ENCODE assay signal across 8 mouse cellular contexts in the genomic region with DNA sequence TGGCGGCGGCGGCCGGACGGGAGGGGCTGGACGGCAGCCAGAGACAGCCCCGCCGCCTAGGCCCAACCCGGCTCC. TPM values are rescaled to one million over a fixed set of nuclear protein-coding genes. Genes with fewer than 3 reads are reported as not detected.
A peak's percentile ranks its signal among the peaks of the same experiment; 100 is the strongest.
DNase-seq lines count a peak whose midpoint lies in the region; ATAC-seq lines count a peak whose summit lies in the region.

Gene Setd3 (minus strand): TSS at position 69 of the 75 bp plus-strand sequence.

- peak within 1 kb of the TSS; percentile 97 for H3K9ac ChIP-seq in kidney, embryonic 14.5 days (ENCODE audit: low read depth, low read length)
- peak within 1 kb of the TSS; percentile 82 for H3K9ac ChIP-seq in intestine, embryonic 15.5 days

- H3K27me3 ChIP-seq in kidney, embryonic 14.5 days (ENCODE audit: control insufficient read depth, insufficient read depth, low read length): no peaks in the 10 kb centered on the region
- no peaks in the 10 kb centered on the region for H3K27me3 ChIP-seq in intestine, embryonic 15.5 days (replicated peaks)

- peaks cover 27% of the 10 kb centered on the region for H3K4me1 ChIP-seq in kidney, embryonic 14.5 days (ENCODE audit: control insufficient read depth, insufficient read depth, low read length)
- peaks cover 18% of the 10 kb centered on the region for H3K4me1 ChIP-seq in intestine, embryonic 15.5 days (replicated peaks)

- 0% methylated on average over 3 of the region's 9 CpGs for WGBS in kidney, embryonic 14.5 days
- 0% methylated on average over 4 of the region's 9 CpGs for WGBS in intestine, embryonic 15.5 days

- H3K4me2 ChIP-seq in kidney, embryonic 14.5 days (replicated peaks; ENCODE audit: low read depth, low read length): peak within 1 kb of the TSS; percentile 86
- peak within 1 kb of the TSS; percentile 70 for H3K4me2 ChIP-seq in intestine, embryonic 15.5 days (replicated peaks)

- peaks cover 20% of the 10 kb centered on the region for H3K36me3 ChIP-seq in kidney, embryonic 14.5 days (ENCODE audit: control insufficient read depth, insufficient read depth, low read length)
- H3K36me3 ChIP-seq in intestine, embryonic 15.5 days: 0 out of 2 replicates have a peak, but pooled peaks cover 8% of the 10 kb centered on the region

- DNase-seq in kidney, adult 11 months: no peak
- no peak for DNase-seq in adrenal gland, postnatal 25 days
- DNase-seq in gastrocnemius, postnatal 14 days: no peak
- no peak for DNase-seq in frontal cortex, postnatal 14 days (ENCODE audit: low spot score in 2 of 2)
- DNase-seq in testis, postnatal 10 days (ENCODE audit: low spot score): no peak

- no peaks in the 10 kb centered on the region for H3K9me3 ChIP-seq in kidney, embryonic 14.5 days (ENCODE audit: control insufficient read depth, low read length)
- H3K9me3 ChIP-seq in intestine, embryonic 15.5 days: no peaks in the 10 kb centered on the region

- intact Hi-C loops in gastrocnemius, postnatal 14 days (cut with DNase I; ENCODE audit: low total_unique reads): no loop called here

- peak within 1 kb of the TSS; percentile 98 for H3K4me3 ChIP-seq in kidney, embryonic 14.5 days (ENCODE audit: low read length)
- peak within 1 kb of the TSS; percentile 75 for H3K4me3 ChIP-seq in intestine, embryonic 15.5 days (replicated peaks)

- no peak for ATAC-seq in kidney, embryonic 14.5 days (ENCODE audit: low FRiP score, low TSS enrichment)
- ATAC-seq in intestine, embryonic 15.5 days: no peak
- no peak for ATAC-seq in megakaryocyte-erythroid progenitor cell, adult 5-6 weeks (replicated peaks; ENCODE audit: low FRiP score, low TSS enrichment, poor library complexity, severe bottlenecking)

- H3K27ac ChIP-seq in kidney, embryonic 14.5 days (ENCODE audit: low read depth, low read length): peak within 1 kb of the TSS; percentile 74
- H3K27ac ChIP-seq in intestine, embryonic 15.5 days: peak within 1 kb of the TSS; percentile 89

RNA-seq across cellular contexts. Expression of gene Setd3, which starts in this region (rescaled TPM):
- polyA plus RNA-seq in kidney, embryonic 14.5 days (2014; fragmentation: Nextera tagmentation; extraction: Ambion mirVana): 49.4 and 77.7 TPM in 2 replicates
- total RNA-seq in adrenal gland, postnatal 25 days (2021): 122 and 130 TPM in 2 replicates
- 10 to 100 TPM; 69.6 to 75.0 TPM for total RNA-seq in gastrocnemius, postnatal 14 days (2021)
- 91.7 and 97.9 TPM in 2 replicates for polyA plus RNA-seq in intestine, embryonic 15.5 days (2015; fragmentation: Nextera tagmentation; extraction: Ambion mirVana)
- 58.0 and 66.0 TPM in 2 replicates for total RNA-seq in megakaryocyte-erythroid progenitor cell, adult 5-6 weeks (2014; fragmentation: Nextera tagmentation)
- 83.4 and 118 TPM in 2 replicates for total RNA-seq in megakaryocyte-erythroid progenitor cell, adult 5-6 weeks (2017)
